Mouse (Mus musculus) spleen, adult 2 months (tissue): ENCODE measurements around the gene Snx9.

Experiments used
- CTCF ChIP-seq: fragments of 200-500 bp; IDR thresholded peaks from 2 replicates; pipeline ENCODE4 v1.5.1; 2011; ENCODE audit warnings: mild to moderate bottlenecking, inconsistent platforms; ENCODE audit not compliant: insufficient read depth, insufficient read length, insufficient replicate concordance; ENCODE audit errors: extremely low read depth
- POLR2A ChIP-seq: fragments of 200-500 bp; IDR thresholded peaks from 2 replicates; pipeline ENCODE4 v1.6.1; 2011; ENCODE audit warnings: low read depth, low read length, inconsistent platforms

DNA sequence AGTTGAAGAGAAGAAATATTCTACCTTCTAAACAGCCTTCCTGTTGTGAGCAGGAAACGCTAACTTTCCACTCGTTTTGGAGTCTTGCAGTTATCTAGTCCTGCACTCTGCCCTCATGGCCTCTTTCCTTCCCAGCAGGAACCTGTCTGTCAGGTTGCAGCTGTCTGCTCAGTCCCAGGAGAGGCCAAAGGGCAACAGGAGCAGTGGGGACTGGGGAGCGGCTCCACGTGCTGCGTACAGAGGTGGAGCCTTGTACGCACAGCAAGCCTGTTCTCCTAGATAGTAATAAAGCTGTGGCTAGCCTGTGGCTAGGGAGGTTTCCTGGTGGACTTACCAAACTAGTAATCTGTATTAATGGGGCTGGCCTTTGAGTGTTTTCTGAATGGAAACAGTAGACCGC is 52.0 kb downstream of the Snx9 start:
- no peak for TF ChIP-seq CTCF
- TF ChIP-seq POLR2A: no peak
